Comparison of ENCODE assay signal across 8 mouse cellular contexts in the genomic region with DNA sequence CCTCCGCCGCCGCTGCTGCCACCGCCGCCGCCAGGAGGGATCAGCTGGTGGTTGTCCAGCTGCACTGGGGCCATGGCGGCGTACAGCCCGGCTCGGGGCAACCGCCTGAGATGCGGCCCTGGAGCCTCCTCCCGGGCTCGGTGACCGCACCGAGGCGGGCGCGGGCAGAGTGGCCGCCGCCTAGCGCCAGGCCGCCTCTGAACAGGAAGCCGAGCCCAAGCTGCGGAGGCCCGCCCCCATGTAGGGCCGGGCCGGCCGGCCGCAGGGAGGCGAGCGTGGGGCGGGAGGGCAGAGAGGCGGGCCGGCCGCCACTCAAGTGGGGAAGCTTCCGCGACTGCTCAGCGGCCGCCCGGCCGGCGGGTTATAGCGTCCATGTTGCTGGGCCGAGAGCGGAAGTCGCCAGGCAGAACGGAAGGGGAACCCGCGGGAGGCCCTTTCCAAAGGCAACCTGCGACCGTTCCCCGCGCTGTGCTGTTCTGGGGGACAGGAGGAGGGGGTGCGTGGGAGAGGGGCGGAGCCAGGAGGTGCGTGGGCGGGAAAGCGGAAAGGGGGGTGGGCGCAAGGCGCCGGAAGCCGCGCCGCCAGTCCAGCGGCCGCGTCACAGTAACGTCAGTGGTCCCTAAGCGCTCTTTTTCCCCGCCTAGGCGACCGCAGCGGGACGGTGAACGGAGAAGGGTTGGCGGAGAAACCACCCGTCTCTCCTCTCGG. TPM values are rescaled to one million over a fixed set of nuclear protein-coding genes. Genes with fewer than 3 reads are reported as not detected.
DNase-seq lines count a peak whose midpoint lies in the region; ATAC-seq lines count a peak whose summit lies in the region.

A gene (minus strand): TSS at position 448 of the 708 bp plus-strand sequence.

- peak within 1 kb of the TSS; percentile 94 for H3K27ac ChIP-seq in intestine, embryonic 15.5 days

- peak within 1 kb of the TSS; percentile 50 for H3K4me2 ChIP-seq in intestine, embryonic 15.5 days (replicated peaks)

- peak; percentile 84 for DNase-seq in adrenal gland, adult 8-10 months
- peak; percentile 77 for DNase-seq in embryo, embryonic 11.5 days (ENCODE audit: low read depth, low spot score)
- DNase-seq in gastrocnemius, postnatal 36 days = peak; percentile 71 to 79
- DNase-seq in left cerebral cortex, postnatal 25 days (ENCODE audit: low spot score in 2 of 2) = peak; percentile 82 to 85
- DNase-seq in mesoderm, embryonic 11.5 days (ENCODE audit: low read depth, low spot score) = peak; percentile 92
- DNase-seq in right cerebral cortex, postnatal 25 days = peak; percentile 83
- peak; percentile 59 to 84 for DNase-seq in urinary bladder, postnatal 36 days (ENCODE audit: low spot score in 2 of 2)

- peak within 1 kb of the TSS; percentile 78 for H3K9ac ChIP-seq in intestine, embryonic 15.5 days

- 5% methylated on average over 71 of the region's 79 CpGs for WGBS in intestine, embryonic 15.5 days

- peak within 1 kb of the TSS; percentile 60 for H3K4me3 ChIP-seq in intestine, embryonic 15.5 days (replicated peaks)

- no peaks in the 10 kb centered on the region for H3K36me3 ChIP-seq in intestine, embryonic 15.5 days

- no peaks in the 10 kb centered on the region for H3K9me3 ChIP-seq in intestine, embryonic 15.5 days

- intact Hi-C loops in gastrocnemius, postnatal 36 days (cut with DNase I) = no loop called here
- intact Hi-C loops in left cerebral cortex, postnatal 25 days (cut with DNase I) = loop anchor here (1.0 to 5.0 kb wide), 3 partner anchors 79 to 309 kb away; a partner anchor contains a TSS

- peaks cover 9% of the 10 kb centered on the region for H3K27me3 ChIP-seq in intestine, embryonic 15.5 days (replicated peaks)

- no peaks in the 10 kb centered on the region for H3K4me1 ChIP-seq in intestine, embryonic 15.5 days (replicated peaks)

- peak; percentile 99 for ATAC-seq in intestine, embryonic 15.5 days

RNA-seq across cellular contexts. Expression of the gene that starts here (rescaled TPM):
- 10 to 100 TPM; 21.1 to 27.4 (median 24.6) TPM for total RNA-seq in adrenal gland, adult 8-10 months (2022)
- total RNA-seq in gastrocnemius, postnatal 36 days (2021) = 10 to 100 TPM; 20.6 to 22.2 TPM
- polyA plus RNA-seq in intestine, embryonic 15.5 days (2015; fragmentation: Nextera tagmentation; extraction: Ambion mirVana) = 10.0 and 10.6 TPM in 2 replicates
- total RNA-seq in left cerebral cortex, postnatal 25 days (2021) = 10 to 100 TPM; 81.2 to 83.1 TPM

Comparison
In these comparisons a context has a peak if more than half of its experiments do, and no peak if none do; other contexts are left out.
1. Peak in every context shown above with its lines: DNase-seq, ATAC-seq, H3K4me3 ChIP-seq and H3K27ac ChIP-seq.